Comparison of ENCODE assay signal across 9 mouse cellular contexts in the genomic region with DNA sequence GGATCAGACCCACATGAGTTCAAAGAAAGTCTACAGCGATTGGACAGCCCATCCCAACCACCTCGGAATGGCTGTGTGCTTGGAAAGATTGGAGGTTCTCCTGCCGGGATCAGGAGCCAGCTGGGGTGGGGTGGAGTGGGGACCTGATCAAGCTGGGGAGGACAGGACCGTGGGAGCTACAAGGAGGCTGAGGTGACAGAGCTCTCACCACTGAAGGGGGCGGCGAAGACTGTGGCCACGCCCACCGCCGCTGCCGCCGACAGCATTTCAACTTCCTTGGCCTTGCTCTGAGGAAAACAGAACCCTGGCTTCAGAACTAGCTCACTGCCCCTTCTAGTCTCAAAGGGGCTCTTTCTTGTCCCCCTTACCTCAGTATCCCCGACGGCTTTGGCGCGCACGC. TPM values are rescaled to one million over a fixed set of nuclear protein-coding genes. Genes with fewer than 3 reads are reported as not detected.
A peak's percentile ranks its signal among the peaks of the same experiment; 100 is the strongest.
DNase-seq lines count a peak whose midpoint lies in the region; ATAC-seq lines count a peak whose summit lies in the region.
"Had no signal": no experiment of that assay in that cellular context is flagged by ENCODE, and none has a peak within 500 bp of the region (broad histone marks: within the 10 kb centered on the region; RNA-seq: fewer than 3 reads in every experiment).

No protein-coding gene starts in this region.

- H3K9ac ChIP-seq in kidney, embryonic 14.5 days (ENCODE audit: low read depth, low read length), result no peak overlapping the region
- H3K9ac ChIP-seq in limb, embryonic 12.5 days (replicated peaks), result no peak overlapping the region

- WGBS in kidney, embryonic 14.5 days, result 12% methylated on average over 16 of the region's 16 CpGs
- whole genome bisulfite sequencing in embryonic facial prominence, embryonic 10.5 days, result 15% methylated on average over 16 of the region's 16 CpGs
- WGBS in limb, embryonic 12.5 days, result 13% methylated on average over 16 of the region's 16 CpGs

- peak overlapping the region; percentile 31 for H3K4me2 ChIP-seq in kidney, embryonic 14.5 days (replicated peaks; ENCODE audit: low read depth, low read length)
- peak overlapping the region; percentile 39 for H3K4me2 ChIP-seq in limb, embryonic 12.5 days

- no peaks in the 10 kb centered on the region; the same call in 1 of the 2 replicates for H3K4me1 ChIP-seq in kidney, embryonic 14.5 days (ENCODE audit: control insufficient read depth, insufficient read depth, low read length)
- peaks cover 21% of the 10 kb centered on the region for H3K4me1 ChIP-seq in embryonic facial prominence, embryonic 10.5 days
- peaks cover 18% of the 10 kb centered on the region for H3K4me1 ChIP-seq in limb, embryonic 12.5 days (replicated peaks)

- no peaks in the 10 kb centered on the region for H3K36me3 ChIP-seq in kidney, embryonic 14.5 days (ENCODE audit: control insufficient read depth, insufficient read depth, low read length)
- H3K36me3 ChIP-seq in embryonic facial prominence, embryonic 10.5 days (replicated peaks), result no peaks in the 10 kb centered on the region
- no peaks in the 10 kb centered on the region for H3K36me3 ChIP-seq in limb, embryonic 12.5 days

- H3K27ac ChIP-seq in kidney, embryonic 14.5 days (ENCODE audit: low read depth, low read length), result no peak overlapping the region
- H3K27ac ChIP-seq in embryonic facial prominence, embryonic 10.5 days (replicated peaks), result no peak overlapping the region
- no peak overlapping the region for H3K27ac ChIP-seq in limb, embryonic 12.5 days

- H3K27me3 ChIP-seq in kidney, embryonic 14.5 days (ENCODE audit: control insufficient read depth, insufficient read depth, low read length), result no peaks in the 10 kb centered on the region
- H3K27me3 ChIP-seq in embryonic facial prominence, embryonic 10.5 days (replicated peaks; ENCODE audit: low read depth, poor library complexity, severe bottlenecking), result peaks cover 57% of the 10 kb centered on the region
- peaks cover 23% of the 10 kb centered on the region for H3K27me3 ChIP-seq in limb, embryonic 12.5 days

- DNase-seq in kidney, adult 11 months, result no peak
- DNase-seq in R1 (ENCODE audit: low read depth, low spot score), result peak; percentile 48
- DNase-seq in embryonic facial prominence, embryonic 10.5 days (ENCODE audit: low spot score), result no peak
- DNase-seq in urinary bladder, postnatal 25 days (ENCODE audit: low spot score), result no peak
- DNase-seq: retina, postnatal 1 day had no signal

- H3K4me3 ChIP-seq in kidney, embryonic 14.5 days (ENCODE audit: low read length), result peak overlapping the region; percentile 9
- H3K4me3 ChIP-seq in embryonic facial prominence, embryonic 10.5 days, result peak overlapping the region; percentile 32
- 0 out of 2 replicates have a peak overlapping the region, but pooled peaks have one; percentile 9 for H3K4me3 ChIP-seq in limb, embryonic 12.5 days (replicated peaks)

- no peaks in the 10 kb centered on the region for H3K9me3 ChIP-seq in kidney, embryonic 14.5 days (ENCODE audit: control insufficient read depth, low read length)
- no peaks in the 10 kb centered on the region for H3K9me3 ChIP-seq in embryonic facial prominence, embryonic 10.5 days
- no peaks in the 10 kb centered on the region for H3K9me3 ChIP-seq in limb, embryonic 12.5 days

- no peak for ATAC-seq in kidney, embryonic 14.5 days (ENCODE audit: low FRiP score, low TSS enrichment)
- no peak for ATAC-seq in limb, embryonic 12.5 days (ENCODE audit: insufficient number of reproducible peaks, insufficient read depth, low FRiP score, low TSS enrichment, low read depth)
- no peak for ATAC-seq in frontal cortex, adult (ENCODE audit: low TSS enrichment)

RNA-seq across cellular contexts. Expression of gene Clcnka, which starts 3.8 kb away (rescaled TPM):
- polyA plus RNA-seq in kidney, embryonic 14.5 days (2014; fragmentation: Nextera tagmentation; extraction: Ambion mirVana), result 2.0 and 3.9 TPM in 2 replicates
- 0.21 and 0.37 TPM in 2 replicates for polyA plus RNA-seq in embryonic facial prominence, embryonic 10.5 days (2016; fragmentation: Nextera tagmentation; extraction: Ambion mirVana)
- polyA plus RNA-seq in limb, embryonic 12.5 days (2016; fragmentation: Nextera tagmentation; extraction: Ambion mirVana), result 0.46 and 0.51 TPM in 2 replicates

RNA-seq across cellular contexts. Expression of gene Clcnkb, which starts 21.1 kb away (rescaled TPM):
- 3.6 and 6.0 TPM in 2 replicates for polyA plus RNA-seq in kidney, embryonic 14.5 days (2014; fragmentation: Nextera tagmentation; extraction: Ambion mirVana)
- polyA plus RNA-seq in embryonic facial prominence, embryonic 10.5 days (2016; fragmentation: Nextera tagmentation; extraction: Ambion mirVana), result 0.15 TPM in 1 of 2 replicates, not detected in the other
- polyA plus RNA-seq in limb, embryonic 12.5 days (2016; fragmentation: Nextera tagmentation; extraction: Ambion mirVana), result not detected in 2 replicates
- polyA plus RNA-seq: thymus, postnatal 0 days had no signal

RNA-seq across cellular contexts. Expression of gene Hspb7, which starts 25.8 kb away (rescaled TPM):
- 0.09 TPM in 1 of 2 replicates, not detected in the other for polyA plus RNA-seq in kidney, embryonic 14.5 days (2014; fragmentation: Nextera tagmentation; extraction: Ambion mirVana)
- polyA plus RNA-seq in embryonic facial prominence, embryonic 10.5 days (2016; fragmentation: Nextera tagmentation; extraction: Ambion mirVana), result 0.15 TPM in 1 of 2 replicates, not detected in the other
- polyA plus RNA-seq in limb, embryonic 12.5 days (2016; fragmentation: Nextera tagmentation; extraction: Ambion mirVana), result 0.08 TPM in 1 of 2 replicates, not detected in the other
- polyA plus RNA-seq: thymus, postnatal 0 days had no signal

RNA-seq across cellular contexts. Expression of gene Fam131c, which starts 26.7 kb away (rescaled TPM):
- polyA plus RNA-seq in kidney, embryonic 14.5 days (2014; fragmentation: Nextera tagmentation; extraction: Ambion mirVana), result 1.9 and 2.5 TPM in 2 replicates
- polyA plus RNA-seq in embryonic facial prominence, embryonic 10.5 days (2016; fragmentation: Nextera tagmentation; extraction: Ambion mirVana), result 0.28 and 0.44 TPM in 2 replicates
- polyA plus RNA-seq in limb, embryonic 12.5 days (2016; fragmentation: Nextera tagmentation; extraction: Ambion mirVana), result 0.43 and 0.63 TPM in 2 replicates

RNA-seq across cellular contexts. Expression of gene Srarp, which starts 41.2 kb away (rescaled TPM):
- polyA plus RNA-seq in kidney, embryonic 14.5 days (2014; fragmentation: Nextera tagmentation; extraction: Ambion mirVana), result not detected in 2 replicates
- not detected in 2 replicates for polyA plus RNA-seq in embryonic facial prominence, embryonic 10.5 days (2016; fragmentation: Nextera tagmentation; extraction: Ambion mirVana)
- not detected in 2 replicates for polyA plus RNA-seq in limb, embryonic 12.5 days (2016; fragmentation: Nextera tagmentation; extraction: Ambion mirVana)
- polyA plus RNA-seq: thymus, postnatal 0 days had no signal
